Mouse (Mus musculus) thymus, postnatal 14 days (tissue): ENCODE data around the gene Ccr6.
"Not testable (repeated sequence)": the region's sequence is repeated elsewhere in the genome, so short reads cannot be mapped to it uniquely, and the experiment has no call there.

Source experiments
- DNase-seq: peaks from one replicate; pipeline ENCODE4 v3.0.0; 2021

Ccr6 gene

GRCm38 (mm10) chr17:8235743-8236142 is at the start of gene Ccr6:
Gene Ccr6 (plus strand): TSS chr17:8236043.
- DNase-seq = no peak

- DNase-seq = no peak
These were observed 42.2 kb upstream of the Ccr6 start for GRCm38 (mm10) chr17:8193678-8194077.

GRCm38 (mm10) chr17:8195685-8196376 is 40.0 kb upstream of the Ccr6 start:
- no peak for DNase-seq

GRCm38 (mm10) chr17:8197652-8198051 is 38.2 kb upstream of the Ccr6 start:
- no peak for DNase-seq

GRCm38 (mm10) chr17:8199067-8199935 is 36.5 kb upstream of the Ccr6 start:
- no peak for DNase-seq

GRCm38 (mm10) chr17:8199936-8200330 is 35.9 kb upstream of the Ccr6 start:
- DNase-seq = no peak

- no peak for DNase-seq
These were observed 32.4 kb upstream of the Ccr6 start for GRCm38 (mm10) chr17:8203487-8203886.

GRCm38 (mm10) chr17:8205221-8205631 is 30.6 kb upstream of the Ccr6 start:
- not testable (repeated sequence) for DNase-seq

GRCm38 (mm10) chr17:8206691-8207090 is 29.2 kb upstream of the Ccr6 start:
- no peak for DNase-seq

GRCm38 (mm10) chr17:8209696-8210095 is 26.1 kb upstream of the Ccr6 start:
- DNase-seq = no peak

- DNase-seq = no peak
These were observed 25.7 kb upstream of the Ccr6 start for GRCm38 (mm10) chr17:8210170-8210569.

GRCm38 (mm10) chr17:8210675-8211074 is 25.2 kb upstream of the Ccr6 start:
- DNase-seq = no peak

GRCm38 (mm10) chr17:8211399-8211798 is 24.4 kb upstream of the Ccr6 start:
- no peak for DNase-seq

- no peak for DNase-seq
These were observed 21.5 kb upstream of the Ccr6 start for GRCm38 (mm10) chr17:8214369-8214768.

GRCm38 (mm10) chr17:8215016-8215745 is 20.7 kb upstream of the Ccr6 start:
- DNase-seq = no peak

GRCm38 (mm10) chr17:8223225-8223624 is 12.6 kb upstream of the Ccr6 start:
- no peak for DNase-seq

GRCm38 (mm10) chr17:8224072-8224471 is 11.8 kb upstream of the Ccr6 start:
- DNase-seq = no peak

- no peak for DNase-seq
These were observed 10.7 kb upstream of the Ccr6 start for GRCm38 (mm10) chr17:8225166-8225565.

GRCm38 (mm10) chr17:8225746-8226145 is 10.1 kb upstream of the Ccr6 start:
- no peak for DNase-seq

- no peak for DNase-seq
These were observed 7.2 kb upstream of the Ccr6 start for GRCm38 (mm10) chr17:8228622-8229021.

GRCm38 (mm10) chr17:8229607-8230006 is 6.2 kb upstream of the Ccr6 start:
- DNase-seq = no peak

- no peak for DNase-seq
These were observed 3.8 kb upstream of the Ccr6 start for GRCm38 (mm10) chr17:8232089-8232488.

GRCm38 (mm10) chr17:8233618-8234214 is 2.1 kb upstream of the Ccr6 start:
- no peak for DNase-seq
